Mouse (Mus musculus) CH12.LX (cell line): Measurements from ENCODE around the gene Slc25a12. TPM values are rescaled to one million over a fixed set of nuclear protein-coding genes. Genes with fewer than 3 reads are reported as not detected.
A peak's percentile ranks its signal among the peaks of the same experiment; 100 is the strongest.

Experiments
- DNase-seq: peaks from one replicate; pipeline ENCODE4 v3.0.0-alpha.2; 2013; ENCODE audit errors: extremely low read depth
- H3K27ac ChIP-seq: 2 replicates; pipeline ENCODE4 v1.5.1; 2012; ENCODE audit warnings: low read depth, mild to moderate bottlenecking, control low read depth, moderate library complexity; ENCODE audit not compliant: insufficient read depth
- H3K27me3 ChIP-seq: replicated peaks from 2 replicates; pipeline ENCODE3; 2012; ENCODE audit warnings: inconsistent platforms
- H3K36me3 ChIP-seq, 2 experiments: replicated peaks in 1 of 2; 2 replicates each; pipeline versions ENCODE3 to v1.6.1; 2012; ENCODE audit warnings: inconsistent platforms in 1 of 2, low read length in 1 of 2, mild to moderate bottlenecking in 1 of 2, mixed read lengths in 1 of 2, moderate library complexity in 1 of 2; ENCODE audit not compliant: control insufficient read depth in 1 of 2, insufficient read depth in 1 of 2
- H3K4me1 ChIP-seq, 2 experiments: 2 replicates each; pipeline ENCODE4 v1.6.1; 2012; ENCODE audit warnings: inconsistent platforms in 1 of 2, moderate library complexity in 1 of 2; ENCODE audit not compliant: insufficient read depth in 2 of 2, control insufficient read depth in 1 of 2
- H3K4me2 ChIP-seq: 2 replicates; pipeline ENCODE4 v1.6.1; 2012; ENCODE audit warnings: low read depth, mild to moderate bottlenecking, control low read depth; ENCODE audit not compliant: poor library complexity, insufficient read depth, severe bottlenecking
- H3K4me3 ChIP-seq, 3 experiments: fragments of 150-350 bp in 1 of 3; sonication (generic) in 1 of 3; replicated peaks in 1 of 3; 2 replicates each; pipeline versions ENCODE3 to v1.5.1; 2011 to 2012; ENCODE audit warnings: low read depth in 2 of 3, low read length in 2 of 3, mild to moderate bottlenecking in 2 of 3, moderate library complexity in 2 of 3, control low read depth in 1 of 3, improper control_type of control experiment in 1 of 3, inconsistent platforms in 1 of 3, mixed read lengths in 1 of 3; ENCODE audit not compliant: poor library complexity in 1 of 3
- H3K79me2 ChIP-seq: replicated peaks from 2 replicates; pipeline ENCODE4 v1.6.1; 2012; ENCODE audit warnings: mild to moderate bottlenecking, moderate library complexity; ENCODE audit not compliant: control insufficient read depth, poor library complexity, insufficient read depth, severe bottlenecking; ENCODE audit errors: extremely low read depth
- H3K9ac ChIP-seq: 2 replicates; pipeline ENCODE4 v1.6.1; 2012; ENCODE audit warnings: low read depth, mild to moderate bottlenecking, control low read depth, moderate library complexity; ENCODE audit not compliant: insufficient read depth
- H3K9me3 ChIP-seq: replicated peaks from 2 replicates; pipeline ENCODE3; 2012; ENCODE audit warnings: low read length, inconsistent platforms, mixed read lengths
- BHLHE40 ChIP-seq: IDR thresholded peaks from 2 replicates; pipeline ENCODE4 v1.6.1; 2011; ENCODE audit warnings: mild to moderate bottlenecking, low read depth, low read length, improper control_type of control experiment
- CHD1 ChIP-seq: IDR thresholded peaks from 2 replicates; pipeline ENCODE4 v1.6.1; 2012; ENCODE audit warnings: low read depth, low read length, improper control_type of control experiment, inconsistent platforms
- CTCF ChIP-seq, 2 experiments: IDR thresholded peaks in 1 of 2; conservative IDR thresholded peaks in 1 of 2; 2 replicates each; pipeline ENCODE4 v1.5.1; 2011 to 2012; ENCODE audit warnings: low read depth in 2 of 2, low read length in 2 of 2, improper control_type of control experiment in 1 of 2, inconsistent platforms in 1 of 2, mild to moderate bottlenecking in 1 of 2, moderate library complexity in 1 of 2
- E2F4 ChIP-seq: IDR thresholded peaks from 2 replicates; pipeline ENCODE4 v1.6.1; 2011; ENCODE audit warnings: low read depth, low read length, improper control_type of control experiment; ENCODE audit not compliant: insufficient replicate concordance
- ELF1 ChIP-seq: IDR thresholded peaks from 2 replicates; pipeline ENCODE4 v1.6.1; 2014; ENCODE audit warnings: low read depth, mild to moderate bottlenecking, inconsistent platforms, low read length, improper control_type of control experiment
- EP300 ChIP-seq: IDR thresholded peaks from 2 replicates; pipeline ENCODE4 v1.6.1; 2011; ENCODE audit warnings: low read length, improper control_type of control experiment
- ETS1 ChIP-seq: conservative IDR thresholded peaks from 2 replicates; pipeline ENCODE4 v1.6.1; 2012; ENCODE audit warnings: low read depth, mild to moderate bottlenecking, inconsistent platforms, low read length, improper control_type of control experiment, moderate library complexity
- GABPA ChIP-seq: IDR thresholded peaks from 2 replicates; pipeline ENCODE4 v1.6.1; 2012; ENCODE audit warnings: low read depth, low read length, improper control_type of control experiment, inconsistent platforms; ENCODE audit not compliant: insufficient replicate concordance
- HCFC1 ChIP-seq: IDR thresholded peaks from 2 replicates; pipeline ENCODE4 v1.6.1; 2012; ENCODE audit warnings: low read depth, mild to moderate bottlenecking, inconsistent platforms, low read length, improper control_type of control experiment
- IRF4 ChIP-seq: IDR thresholded peaks from 2 replicates; pipeline ENCODE4 v1.6.1; 2014; ENCODE audit warnings: low read depth, mild to moderate bottlenecking, inconsistent platforms, low read length, improper control_type of control experiment
- JUN ChIP-seq: IDR thresholded peaks from 2 replicates; pipeline ENCODE4 v1.6.1; 2011; ENCODE audit warnings: low read depth, mild to moderate bottlenecking, low read length, improper control_type of control experiment, moderate library complexity; ENCODE audit not compliant: insufficient read depth
- JUND ChIP-seq: conservative IDR thresholded peaks from 2 replicates; pipeline ENCODE4 v1.6.1; 2011; ENCODE audit warnings: low read depth, low read length, improper control_type of control experiment
- KAT2A ChIP-seq: IDR thresholded peaks from 2 replicates; pipeline ENCODE4 v1.6.1; 2012; ENCODE audit warnings: low read length, improper control_type of control experiment, inconsistent platforms; ENCODE audit not compliant: insufficient replicate concordance
- MAFK ChIP-seq: IDR thresholded peaks from 2 replicates; pipeline ENCODE4 v1.6.1; 2011; ENCODE audit warnings: low read length, improper control_type of control experiment; ENCODE audit not compliant: insufficient replicate concordance
- MAX ChIP-seq: IDR thresholded peaks from 2 replicates; pipeline ENCODE4 v1.6.1; 2011; ENCODE audit warnings: low read length, improper control_type of control experiment
- MAZ ChIP-seq: IDR thresholded peaks from 2 replicates; pipeline ENCODE4 v1.6.1; 2012; ENCODE audit warnings: low read depth, mild to moderate bottlenecking, inconsistent platforms, low read length, improper control_type of control experiment, moderate library complexity
- MXI1 ChIP-seq: IDR thresholded peaks from 2 replicates; pipeline ENCODE4 v1.6.1; 2011; ENCODE audit warnings: mild to moderate bottlenecking, low read depth, low read length, improper control_type of control experiment
- MYC ChIP-seq: IDR thresholded peaks from 2 replicates; pipeline ENCODE4 v1.6.1; 2011; ENCODE audit warnings: low read depth, mild to moderate bottlenecking, improper control_type of control experiment, low read length
- NELFE ChIP-seq: IDR thresholded peaks from 2 replicates; pipeline ENCODE4 v1.6.1; 2011; ENCODE audit warnings: low read depth, low read length, improper control_type of control experiment
- PAX5 ChIP-seq: IDR thresholded peaks from 2 replicates; pipeline ENCODE4 v1.6.1; 2012; ENCODE audit warnings: low read length, inconsistent platforms, mixed read lengths
- POLR2A ChIP-seq: IDR thresholded peaks from 2 replicates; pipeline ENCODE4 v1.6.1; 2011; ENCODE audit warnings: low read depth, mild to moderate bottlenecking, improper control_type of control experiment, low read length
- POLR2AphosphoS2 ChIP-seq: IDR thresholded peaks from 2 replicates; pipeline ENCODE4 v1.6.1; 2011; ENCODE audit warnings: low read depth, low read length, improper control_type of control experiment
- SIN3A ChIP-seq: IDR thresholded peaks from 2 replicates; pipeline ENCODE4 v1.6.1; 2012; ENCODE audit warnings: low read length, improper control_type of control experiment, inconsistent platforms
- SMC3 ChIP-seq: IDR thresholded peaks from 2 replicates; pipeline ENCODE4 v1.6.1; 2011; ENCODE audit warnings: low read depth, low read length, improper control_type of control experiment
- TBP ChIP-seq: conservative IDR thresholded peaks from 2 replicates; pipeline ENCODE4 v1.6.1; 2011; ENCODE audit warnings: low read depth, low read length, improper control_type of control experiment
- TCF12 ChIP-seq: IDR thresholded peaks from 2 replicates; pipeline ENCODE4 v1.6.1; 2014; ENCODE audit warnings: low read depth, mild to moderate bottlenecking, inconsistent platforms, low read length, improper control_type of control experiment
- UBTF ChIP-seq: IDR thresholded peaks from 2 replicates; pipeline ENCODE4 v1.6.1; 2012; ENCODE audit warnings: low read depth, mild to moderate bottlenecking, inconsistent platforms, low read length, improper control_type of control experiment, moderate library complexity
- USF2 ChIP-seq: conservative IDR thresholded peaks from 2 replicates; pipeline ENCODE4 v1.6.1; 2011; ENCODE audit warnings: low read depth, low read length, improper control_type of control experiment
- ZKSCAN1 ChIP-seq: IDR thresholded peaks from 2 replicates; pipeline ENCODE4 v1.6.1; 2012; ENCODE audit warnings: low read depth, inconsistent platforms, low read length, improper control_type of control experiment, borderline replicate concordance
- ZNF384 ChIP-seq: IDR thresholded peaks from 2 replicates; pipeline ENCODE4 v1.6.1; 2012; ENCODE audit warnings: low read depth, low read length, improper control_type of control experiment, inconsistent platforms
- dilution Hi-C: fragments of 300-500 bp; cut with MboI; formaldehyde crosslinking; loops from 2 replicates; pipeline ENCODE4 v1.14.3; 2020; ENCODE audit warnings: low sequenced_read_pairs; ENCODE audit not compliant: extremely low pct_unique_long_range_greater_than_20kb, extremely low pct_ligation_motif_present
- in situ Hi-C: fragments of 300-500 bp; cut with MboI; formaldehyde crosslinking; loops from 3 replicates; pipeline ENCODE4 v1.14.3; 2019; ENCODE audit warnings: low sequenced_read_pairs, low pct_ligation_motif_present, low pct_unique_long_range_greater_than_20kb, mixed read lengths
- polyA plus RNA-seq: library from polyadenylated mRNA; unstranded; fragments of >175 nt; gene quantifications from 2 replicates; pipeline ENCODE4 v1.2.1, GENCODE M21; 2012; ENCODE audit warnings: low read depth; ENCODE audit not compliant: insufficient read length
- total RNA-seq, 2 experiments: library from RNA; depleted of rRNA; stranded (reverse); fragments of 300-350 nt in 1 of 2; fragments of >200 nt in 1 of 2; gene quantifications; 2 replicates each; pipeline ENCODE4 v1.2.3; 2012 to 2014

Gene Slc25a12
- total and polyA plus RNA-seq, 3 experiments = 97.1 to 211 (median 123) TPM

DNA sequence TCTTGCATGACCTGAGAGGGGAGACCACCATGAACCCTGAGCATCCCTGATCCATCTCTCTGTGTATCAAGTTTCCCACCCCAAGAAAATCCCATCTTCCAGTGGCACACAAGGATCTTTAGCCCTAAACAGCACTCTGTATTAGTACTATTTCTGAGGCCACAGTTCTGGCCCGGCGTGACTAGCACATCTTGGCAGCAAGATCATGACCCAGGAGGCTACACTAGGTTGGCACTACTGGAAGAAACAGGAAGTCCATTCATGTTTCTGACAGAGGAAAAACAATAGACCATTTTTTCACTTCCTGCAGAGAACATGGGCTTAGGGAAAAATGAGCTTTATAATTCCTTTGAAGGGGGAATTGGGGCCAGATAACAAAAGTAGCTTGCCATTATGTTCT is 39.8 kb downstream of the Slc25a12 start:
- H3K9me3 ChIP-seq = no peaks in the 10 kb centered on the region
- H3K27ac ChIP-seq = peak overlapping the region; percentile 49
- dilution Hi-C loops (no loop called here), in situ Hi-C loops (no loop called here)
- H3K27me3 ChIP-seq = no peaks in the 10 kb centered on the region
- H3K4me1 ChIP-seq = peaks cover 8 to 20% of the 10 kb centered on the region in 2 experiments
- peaks cover 37 to 81% of the 10 kb centered on the region in 2 experiments for H3K36me3 ChIP-seq
- no peak for DNase-seq
- TF ChIP-seq KAT2A (no peak), TCF12 (no peak), POLR2AphosphoS2 (no peak), USF2 (no peak), MAZ (no peak), ZNF384 (peak; percentile 32; the same call in 1 of the 2 replicates), TBP (no peak), MXI1 (no peak), POLR2A (no peak), ELF1 (peak; percentile 18; the same call in 1 of the 2 replicates)
- TF ChIP-seq, all 38 proteins: peak for 2
- Histone ChIP-seq H3K79me2 (no peaks in the 10 kb centered on the region; the same call in 1 of the 2 replicates), H3K9ac (0 out of 2 replicates have a peak overlapping the region, but pooled peaks have one; percentile 19), H3K4me3 (peak overlapping the region in 1 of 3 experiments; percentile 24), H3K4me2 (peak overlapping the region; percentile 61; the same call in 1 of the 2 replicates)

- no peak overlapping the region for H3K27ac ChIP-seq
- no peak overlapping the region for H3K4me3 ChIP-seq
- dilution Hi-C loops (no loop called here), in situ Hi-C loops (no loop called here)
- no peaks in the 10 kb centered on the region; the same call in 1 of the 2 replicates for H3K79me2 ChIP-seq
- H3K4me2 ChIP-seq = peak overlapping the region; percentile 61
- peaks cover 34 to 83% of the 10 kb centered on the region in 2 experiments for H3K36me3 ChIP-seq
- DNase-seq = peak; percentile 77
- H3K4me1 ChIP-seq = peaks cover 8 to 20% of the 10 kb centered on the region in 2 experiments
- H3K9me3 ChIP-seq = no peaks in the 10 kb centered on the region
- no peaks in the 10 kb centered on the region for H3K27me3 ChIP-seq
- H3K9ac ChIP-seq = 0 out of 2 replicates have a peak overlapping the region, but pooled peaks have one; percentile 19
- TF ChIP-seq IRF4 = peak; percentile 58; the same call in 1 of the 2 replicates
- TF ChIP-seq PAX5 = no peak
- TF ChIP-seq ZKSCAN1 = no peak
- TF ChIP-seq POLR2AphosphoS2 = no peak
- no peak; the same call in 1 of the 2 replicates for TF ChIP-seq SIN3A
- no peak; the same call in 1 of the 2 replicates for TF ChIP-seq MYC
- no peak for TF ChIP-seq E2F4
- TF ChIP-seq NELFE = no peak
- TF ChIP-seq ZNF384 = peak; percentile 95
- TF ChIP-seq UBTF = no peak
- TF ChIP-seq SMC3 = no peak
- no peak for TF ChIP-seq MAFK
- TF ChIP-seq CTCF (conservative IDR thresholded peaks at IDR 0.05 in 1 of 2, IDR thresholded peaks at IDR 0.05 in 1 of 2; ENCODE audit: low read depth in 2 of 2, low read length in 2 of 2) = no peak
- TF ChIP-seq HCFC1 = no peak
- peak; percentile 97 for TF ChIP-seq JUND
- peak; percentile 23; the same call in 1 of the 2 replicates for TF ChIP-seq BHLHE40
- TF ChIP-seq JUN = peak; percentile 96
- TF ChIP-seq MXI1 = no peak
- TF ChIP-seq CHD1 = no peak
- peak; percentile 51 for TF ChIP-seq ETS1
- no peak for TF ChIP-seq KAT2A
- TF ChIP-seq GABPA = no peak
- no peak for TF ChIP-seq MAX
- TF ChIP-seq USF2 = no peak
- TF ChIP-seq ELF1 = no peak
- TF ChIP-seq EP300 = no peak; the same call in 1 of the 2 replicates
- TF ChIP-seq TBP = no peak
- no peak for TF ChIP-seq POLR2A
Measured at GRCm38 (mm10) chr2:71326766-71327464, 40.6 kb downstream of the Slc25a12 start.
